Mouse (Mus musculus): ENCODE results near the gene Sult2a8.

The Sult2a8 gene

DNA sequence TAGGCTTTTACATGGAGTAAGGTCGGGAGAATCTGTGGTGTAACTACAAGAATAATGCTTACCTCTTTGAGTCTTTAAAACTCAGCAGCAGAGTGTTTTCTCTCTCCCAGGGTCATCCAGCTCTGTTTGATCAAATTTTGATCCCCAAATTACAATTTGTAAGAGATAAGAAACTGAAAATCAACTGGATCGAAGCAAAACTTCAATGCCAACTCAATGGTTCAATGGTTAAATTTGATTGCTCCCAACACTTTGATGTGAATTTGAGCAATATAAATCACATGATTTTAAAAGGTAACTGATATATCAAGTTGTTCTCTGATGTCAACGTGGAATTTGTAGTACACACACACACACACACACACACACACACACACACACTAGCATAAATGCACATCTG is at the start of gene Sult2a8:
Gene Sult2a8 (minus strand): TSS at position 236 of the 400 bp plus-strand sequence.
- no peak for DNase-seq (ENCODE audit: low read depth, low spot score)

DNA sequence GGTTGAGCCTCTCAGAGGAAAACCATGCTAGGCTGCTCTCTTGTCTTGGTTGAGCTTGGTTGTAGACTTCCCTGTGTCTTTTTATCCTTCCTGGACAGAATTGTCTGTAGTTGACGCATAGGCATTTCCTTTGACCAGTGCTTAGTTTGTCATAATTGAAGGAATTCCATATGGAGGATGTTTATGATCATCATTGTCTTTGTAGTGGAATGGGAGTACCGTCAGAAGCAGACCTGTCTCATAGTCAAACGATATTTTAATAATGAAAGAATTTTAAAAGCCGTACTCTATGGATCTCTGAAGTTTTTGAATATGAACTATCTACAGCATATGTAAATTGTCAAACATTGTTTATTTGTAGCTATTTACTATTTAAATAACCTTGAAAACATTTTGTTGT is 47.6 kb upstream of the Sult2a8 start, which contains the start of gene Sult2a7:
Gene Sult2a7 (minus strand): TSS at position 101 of the 400 bp plus-strand sequence.
- DNase-seq (ENCODE audit: low read depth, low spot score) = no peak

DNA sequence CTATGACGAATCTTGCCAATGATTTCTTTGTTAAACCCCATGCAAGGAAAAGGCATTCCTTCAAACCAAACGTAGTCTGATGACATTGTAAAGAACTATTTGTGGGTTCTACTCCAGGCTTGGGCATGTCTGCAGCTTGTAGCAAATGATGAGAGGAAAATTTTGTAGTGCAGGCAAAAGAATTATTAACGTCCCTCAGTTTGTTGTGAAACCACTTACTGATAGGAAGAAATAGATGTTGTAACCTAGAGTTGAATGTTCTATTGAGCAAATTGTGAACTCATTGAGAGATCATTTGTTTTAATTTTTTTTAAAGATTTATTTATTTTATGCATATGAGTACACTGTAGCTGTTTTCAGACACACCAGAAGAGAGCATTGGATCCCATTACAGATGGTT is 46.3 kb upstream of the Sult2a8 start:
- no peak for DNase-seq (ENCODE audit: low read depth, low spot score)

DNA sequence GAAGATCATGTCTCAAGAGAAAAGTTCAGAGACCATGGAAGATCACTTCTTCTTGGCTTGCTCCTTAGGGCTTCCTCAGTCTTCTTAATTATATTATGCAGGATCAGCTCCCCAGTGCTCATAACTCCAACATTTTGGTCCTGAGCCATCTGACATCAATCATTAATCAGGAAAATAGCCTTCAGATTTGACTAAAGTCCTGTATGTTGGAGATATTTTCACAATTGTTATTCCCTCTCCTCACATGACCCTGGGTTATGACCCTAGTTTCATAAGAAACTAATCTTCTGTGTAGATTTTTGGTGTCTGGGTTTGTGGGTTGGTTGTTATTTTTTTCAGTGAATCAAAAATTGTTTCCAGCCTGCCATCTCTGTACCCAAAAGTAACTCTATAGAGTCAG is 7.0 kb downstream of the Sult2a8 start:
- DNase-seq (ENCODE audit: low read depth, low spot score) = no peak

DNA sequence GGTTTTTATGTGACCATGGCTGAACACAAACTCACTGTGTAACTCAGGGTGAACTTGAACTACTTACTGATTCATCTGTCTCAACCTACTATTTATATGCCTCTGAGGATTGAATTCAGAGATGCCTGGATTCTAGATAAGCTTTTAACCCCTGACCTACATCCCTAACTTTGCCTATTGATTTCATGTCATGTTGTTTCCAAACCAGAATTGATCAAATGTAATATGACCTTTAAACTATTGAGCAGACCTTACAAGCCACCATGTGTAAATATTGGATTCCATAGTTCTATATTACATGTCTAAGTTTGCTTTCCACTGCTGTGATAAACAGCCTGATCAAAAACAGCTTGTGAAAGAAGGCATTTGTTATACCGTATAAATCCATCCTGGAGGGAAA is 8.1 kb downstream of the Sult2a8 start:
- DNase-seq (ENCODE audit: low read depth, low spot score) = no peak

DNA sequence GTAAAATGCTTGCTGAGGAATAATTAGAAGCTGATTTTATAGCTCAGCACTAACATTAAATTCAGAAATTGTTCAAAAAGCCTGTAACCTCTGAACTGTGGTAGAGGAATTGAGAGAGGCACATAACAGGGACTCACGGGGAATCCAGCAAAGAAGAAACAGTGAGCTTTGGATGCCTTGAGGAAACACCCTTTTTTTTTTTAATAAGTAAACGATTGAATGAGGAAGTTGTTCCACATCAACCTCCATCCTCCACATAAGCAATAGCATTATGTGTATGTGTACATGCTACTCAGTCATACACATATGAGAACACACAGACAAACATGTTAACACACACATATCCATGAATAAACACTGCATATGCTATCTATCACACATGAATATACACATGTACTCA is 8.5 kb downstream of the Sult2a8 start:
- DNase-seq (ENCODE audit: low read depth, low spot score) = no peak

DNA sequence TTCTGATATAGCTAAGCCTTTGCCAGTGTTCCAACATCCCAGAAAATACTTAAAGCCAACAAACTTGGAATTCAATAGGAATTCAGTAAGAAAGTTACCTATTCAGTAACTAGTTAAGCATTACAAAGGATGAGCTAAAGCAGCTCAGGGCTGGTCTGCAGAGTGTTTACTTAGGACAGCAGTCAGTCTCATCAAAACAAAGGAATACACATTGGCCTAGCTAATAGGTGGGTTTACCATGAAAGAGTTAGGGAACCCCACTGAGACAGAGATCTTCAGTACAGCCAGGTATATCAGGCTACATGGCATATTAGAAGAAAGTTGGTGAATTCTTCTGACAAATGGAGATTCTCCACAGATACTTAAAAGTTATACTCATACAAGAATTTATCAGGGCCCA is 47.2 kb downstream of the Sult2a8 start:
- peak; percentile 7 for DNase-seq (ENCODE audit: low read depth, low spot score)

DNA sequence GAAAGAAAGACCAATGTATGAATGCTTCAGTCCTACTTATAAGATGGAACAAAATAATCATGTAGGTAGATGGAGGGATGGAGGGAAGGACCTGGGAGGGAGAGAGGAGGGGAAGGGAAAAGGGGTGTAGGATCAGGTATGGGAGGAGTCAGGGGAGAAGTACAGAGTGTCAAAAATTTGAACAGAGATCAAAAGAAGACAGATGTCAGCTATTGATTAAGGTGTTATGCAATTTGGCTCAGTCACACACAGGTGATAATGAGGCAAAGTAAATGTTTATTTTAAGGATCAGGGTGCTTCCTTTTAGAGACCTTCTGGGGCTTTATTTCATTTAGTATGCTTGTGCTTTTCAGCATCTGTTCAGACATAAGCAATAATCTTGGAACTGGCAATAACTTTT is 50.1 kb downstream of the Sult2a8 start:
- no peak for DNase-seq (ENCODE audit: low read depth, low spot score)

Measured in WW6 (cell line).